Mouse (Mus musculus) heart, embryonic 10.5 days (tissue): Measurements from ENCODE around the gene Col4a4. TPM values are rescaled to one million over a fixed set of nuclear protein-coding genes. Genes with fewer than 3 reads are reported as not detected.

Source experiments
- DNase-seq: peaks from one replicate; pipeline ENCODE4 v3.0.0-alpha.2; 2017; ENCODE audit warnings: low spot score
- H3K27ac ChIP-seq: fragments of 300-500 bp; sonication (generic); 2 replicates; pipeline ENCODE4 v1.5.1; 2016; ENCODE audit warnings: mild to moderate bottlenecking
- H3K27me3 ChIP-seq: fragments of 300-500 bp; sonication (generic); 2 replicates; pipeline ENCODE4 v1.6.1; 2016; ENCODE audit warnings: mild to moderate bottlenecking; ENCODE audit not compliant: poor library complexity, insufficient read depth, severe bottlenecking
- H3K36me3 ChIP-seq: fragments of 300-500 bp; sonication (generic); 2 replicates; pipeline ENCODE4 v1.6.1; 2016; ENCODE audit warnings: mild to moderate bottlenecking, moderate library complexity
- H3K4me1 ChIP-seq: fragments of 300-500 bp; sonication (generic); 2 replicates; pipeline ENCODE4 v1.6.1; 2016; ENCODE audit warnings: mild to moderate bottlenecking
- H3K4me3 ChIP-seq: fragments of 300-500 bp; sonication (generic); 2 replicates; pipeline ENCODE4 v1.5.1; 2016; ENCODE audit warnings: mild to moderate bottlenecking, moderate library complexity
- H3K9me3 ChIP-seq: fragments of 300-500 bp; sonication (generic); 2 replicates; pipeline ENCODE4 v1.6.1; 2016; ENCODE audit warnings: mild to moderate bottlenecking, moderate library complexity
- WGBS: fragments of 180-500 bp; shearing (Covaris S2); methylation state at CpG from one replicate; pipeline ENCODE4 v1.1.7; 2016; 5-methylcytosine and 5-hydroxymethylcytosine counted together
- polyA plus RNA-seq: library from polyadenylated mRNA; unstranded; fragments of >200 nt; fragmentation: Nextera tagmentation; extraction: Ambion mirVana; gene quantifications from 2 replicates; pipeline ENCODE4 v1.2.1, GENCODE M21; 2016

The Col4a4 gene
- polyA plus RNA-seq, 1 experiment from 2014 or later = 0.36 TPM

GRCm38 (mm10) chr1:82491954-82492353 is 94.7 kb downstream of the Col4a4 start:
- Histone ChIP-seq H3K27me3 (no peaks in the 10 kb centered on the region), H3K4me3 (no peak overlapping the region), H3K4me1 (no peaks in the 10 kb centered on the region), H3K27ac (no peak overlapping the region), H3K9me3 (no peaks in the 10 kb centered on the region), H3K36me3 (no peaks in the 10 kb centered on the region)
- DNase-seq = peak; percentile 14
- WGBS = 82% methylated on average over 2 of the region's 2 CpGs

- WGBS = 72% methylated on average over 4 of the region's 4 CpGs
- no peak overlapping the region for H3K27ac ChIP-seq
Observed at GRCm38 (mm10) chr1:82486371-82486770, 100.3 kb downstream of the Col4a4 start.

GRCm38 (mm10) chr1:82482371-82482770 is 104.3 kb downstream of the Col4a4 start:
- peak; percentile 59 for DNase-seq
- Histone ChIP-seq H3K36me3 (no peaks in the 10 kb centered on the region), H3K27me3 (no peaks in the 10 kb centered on the region), H3K9me3 (no peaks in the 10 kb centered on the region), H3K4me3 (no peak overlapping the region), H3K4me1 (no peaks in the 10 kb centered on the region), H3K27ac (no peak overlapping the region)
- WGBS = 81% methylated on average over 7 of the region's 7 CpGs

More at GRCm38 (mm10) chr1:82486371-82486770, 100.3 kb downstream of the Col4a4 start:
- H3K4me1 ChIP-seq = no peaks in the 10 kb centered on the region
- no peaks in the 10 kb centered on the region for H3K27me3 ChIP-seq
- peak; percentile 61 for DNase-seq
- H3K36me3 ChIP-seq = no peaks in the 10 kb centered on the region
- H3K9me3 ChIP-seq = no peaks in the 10 kb centered on the region
- no peak overlapping the region for H3K4me3 ChIP-seq

DNA sequence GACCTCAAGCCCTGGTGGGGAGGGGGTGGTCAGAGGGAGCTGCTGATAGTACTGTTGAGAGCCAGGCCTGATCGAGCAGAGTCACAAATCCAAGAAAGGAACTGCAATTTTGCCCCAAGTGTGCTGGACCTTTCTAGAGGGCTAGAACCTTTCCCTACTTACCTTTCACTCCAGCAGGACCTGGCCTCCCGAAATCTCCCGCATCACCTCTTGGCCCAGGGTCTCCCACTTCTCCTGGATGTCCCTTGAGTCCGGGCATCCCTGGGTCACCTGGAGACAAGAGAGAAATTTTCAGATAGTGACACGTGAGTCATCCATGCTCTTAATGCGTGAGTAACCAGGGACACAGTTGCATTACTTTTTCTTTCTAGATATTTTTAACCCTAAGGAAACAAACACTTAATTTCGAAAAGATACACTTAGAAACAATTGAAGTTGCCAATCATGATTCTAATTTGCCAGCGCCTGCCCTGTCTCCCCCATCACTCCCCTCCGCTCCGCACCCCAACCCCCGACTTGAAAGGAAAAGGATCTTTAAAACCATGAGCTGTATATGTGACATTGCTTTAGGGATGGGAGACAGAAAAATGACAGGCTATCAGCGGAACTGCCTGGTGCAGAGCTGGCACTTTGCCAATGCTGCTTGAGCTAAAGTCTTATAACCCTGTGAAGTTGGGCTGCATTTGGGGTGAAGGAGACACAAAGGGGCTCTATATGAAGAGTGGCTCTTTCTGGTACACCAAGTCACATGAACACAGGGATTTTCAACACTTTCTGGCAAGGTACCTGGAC is 106.8 kb downstream of the Col4a4 start:
- no peaks in the 10 kb centered on the region for H3K36me3 ChIP-seq
- no peaks in the 10 kb centered on the region for H3K9me3 ChIP-seq
- no peak overlapping the region for H3K4me3 ChIP-seq
- H3K27ac ChIP-seq = no peak overlapping the region
- peak; percentile 67 for DNase-seq
- H3K4me1 ChIP-seq = 0 out of 2 replicates have a peak, but pooled peaks cover 2% of the 10 kb centered on the region
- H3K27me3 ChIP-seq = no peaks in the 10 kb centered on the region
- 80% methylated on average over 12 of the region's 12 CpGs for WGBS

- no peaks in the 10 kb centered on the region for H3K9me3 ChIP-seq
- H3K4me3 ChIP-seq = no peak overlapping the region
- peak; percentile 74 for DNase-seq
Observed at GRCm38 (mm10) chr1:82476746-82477145, 109.9 kb downstream of the Col4a4 start.

GRCm38 (mm10) chr1:82476256-82476655 is 110.4 kb downstream of the Col4a4 start:
- H3K36me3 ChIP-seq = no peaks in the 10 kb centered on the region
- 53% methylated on average over 11 of the region's 11 CpGs for WGBS
- no peaks in the 10 kb centered on the region for H3K9me3 ChIP-seq
- H3K27me3 ChIP-seq = no peaks in the 10 kb centered on the region
- 0 out of 2 replicates have a peak, but pooled peaks cover 2% of the 10 kb centered on the region for H3K4me1 ChIP-seq
- H3K27ac ChIP-seq = no peak overlapping the region
- H3K4me3 ChIP-seq = no peak overlapping the region
- peak; percentile 67 for DNase-seq

More at GRCm38 (mm10) chr1:82476746-82477145, 109.9 kb downstream of the Col4a4 start:
- no peaks in the 10 kb centered on the region for H3K36me3 ChIP-seq
- 0 out of 2 replicates have a peak, but pooled peaks cover 2% of the 10 kb centered on the region for H3K4me1 ChIP-seq
- H3K27ac ChIP-seq = no peak overlapping the region
- WGBS = 38% methylated on average over 9 of the region's 9 CpGs
- no peaks in the 10 kb centered on the region for H3K27me3 ChIP-seq

GRCm38 (mm10) chr1:82475821-82476220 is 110.8 kb downstream of the Col4a4 start:
- 84% methylated on average over 4 of the region's 4 CpGs for WGBS
- Histone ChIP-seq H3K4me1 (0 out of 2 replicates have a peak, but pooled peaks cover 2% of the 10 kb centered on the region), H3K4me3 (no peak overlapping the region), H3K27me3 (no peaks in the 10 kb centered on the region), H3K36me3 (no peaks in the 10 kb centered on the region), H3K9me3 (no peaks in the 10 kb centered on the region), H3K27ac (no peak overlapping the region)
- DNase-seq = peak; percentile 51

- no peak for DNase-seq
- H3K36me3 ChIP-seq = no peaks in the 10 kb centered on the region
- no peak overlapping the region for H3K27ac ChIP-seq
- no peaks in the 10 kb centered on the region for H3K27me3 ChIP-seq
- 79% methylated on average over 5 of the region's 5 CpGs for WGBS
- no peak overlapping the region for H3K4me3 ChIP-seq
- no peaks in the 10 kb centered on the region for H3K9me3 ChIP-seq
- 0 out of 2 replicates have a peak, but pooled peaks cover 2% of the 10 kb centered on the region for H3K4me1 ChIP-seq
Observed at GRCm38 (mm10) chr1:82475254-82475653, 111.4 kb downstream of the Col4a4 start.

- no peaks in the 10 kb centered on the region for H3K36me3 ChIP-seq
- no peaks in the 10 kb centered on the region for H3K9me3 ChIP-seq
- no peak overlapping the region for H3K27ac ChIP-seq
- DNase-seq = no peak
- H3K4me1 ChIP-seq = 0 out of 2 replicates have a peak, but pooled peaks cover 2% of the 10 kb centered on the region
- WGBS = 43% methylated on average over 4 of the region's 4 CpGs
- no peaks in the 10 kb centered on the region for H3K27me3 ChIP-seq
- no peak overlapping the region for H3K4me3 ChIP-seq
Observed at GRCm38 (mm10) chr1:82474461-82474961, 112.1 kb downstream of the Col4a4 start.

DNA sequence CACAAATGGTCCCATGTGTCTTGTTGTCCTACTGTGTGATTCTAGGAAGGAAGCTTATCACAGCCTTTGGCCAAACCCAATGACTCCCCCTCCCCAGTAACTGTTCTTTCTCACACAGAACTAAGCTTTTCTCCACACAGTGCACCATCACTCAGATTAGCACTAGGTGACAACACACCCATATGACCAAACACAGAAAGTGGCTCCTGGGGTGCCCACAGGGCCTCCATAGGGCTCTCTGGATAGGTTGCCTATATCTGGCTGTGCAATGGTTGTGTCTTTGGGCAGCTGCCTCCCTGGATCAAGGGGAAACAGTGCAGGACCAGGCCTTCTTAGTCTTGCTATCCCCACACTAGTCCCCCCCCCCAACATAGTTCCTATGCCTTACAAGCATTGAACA is 113.2 kb downstream of the Col4a4 start:
- Histone ChIP-seq H3K4me3 (no peak overlapping the region), H3K4me1 (0 out of 2 replicates have a peak, but pooled peaks cover 2% of the 10 kb centered on the region), H3K9me3 (no peaks in the 10 kb centered on the region), H3K27ac (no peak overlapping the region), H3K36me3 (no peaks in the 10 kb centered on the region), H3K27me3 (no peaks in the 10 kb centered on the region)
- no peak for DNase-seq

- WGBS = 84% methylated on average over 10 of the region's 10 CpGs
- Histone ChIP-seq H3K9me3 (no peaks in the 10 kb centered on the region), H3K27me3 (no peaks in the 10 kb centered on the region), H3K36me3 (no peaks in the 10 kb centered on the region), H3K4me3 (no peak overlapping the region), H3K27ac (no peak overlapping the region), H3K4me1 (no peaks in the 10 kb centered on the region)
- no peak for DNase-seq
Observed at GRCm38 (mm10) chr1:82470516-82471225, 116.0 kb downstream of the Col4a4 start.

- Histone ChIP-seq H3K4me1 (no peaks in the 10 kb centered on the region), H3K9me3 (no peaks in the 10 kb centered on the region), H3K36me3 (no peaks in the 10 kb centered on the region), H3K4me3 (no peak overlapping the region), H3K27me3 (no peaks in the 10 kb centered on the region), H3K27ac (no peak overlapping the region)
- WGBS = 71% methylated on average over 6 of the region's 6 CpGs
- DNase-seq = no peak
Observed at GRCm38 (mm10) chr1:82468872-82469271, 117.8 kb downstream of the Col4a4 start.

GRCm38 (mm10) chr1:82465321-82465853 is 121.3 kb downstream of the Col4a4 start:
- 64% methylated on average over 6 of the region's 6 CpGs for WGBS
- Histone ChIP-seq H3K27ac (no peak overlapping the region), H3K27me3 (no peaks in the 10 kb centered on the region), H3K9me3 (no peaks in the 10 kb centered on the region), H3K36me3 (no peaks in the 10 kb centered on the region), H3K4me1 (0 out of 2 replicates have a peak, but pooled peaks cover 4% of the 10 kb centered on the region), H3K4me3 (no peak overlapping the region)
- DNase-seq = no peak
